Comparison of ENCODE assay signal across 20 mouse cellular contexts in the genomic region with DNA sequence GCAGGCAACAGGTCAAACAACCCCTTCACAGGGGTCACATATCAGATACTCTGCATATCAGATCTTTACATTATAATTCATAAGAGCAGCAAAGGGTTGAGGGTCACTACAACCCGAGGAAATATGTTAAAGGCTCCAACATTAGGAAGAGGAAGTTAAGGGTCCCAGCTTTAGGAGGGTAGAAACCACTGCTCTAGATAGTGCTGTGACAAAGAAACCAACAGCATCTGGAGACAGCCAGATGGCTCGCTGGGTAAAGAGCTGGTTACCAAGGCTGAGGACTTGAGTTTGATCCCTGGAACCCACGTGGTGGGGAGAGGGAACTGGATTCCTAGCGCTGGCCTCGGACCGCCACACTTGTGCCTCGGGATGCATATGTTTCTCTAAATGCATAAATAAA. TPM values are rescaled to one million over a fixed set of nuclear protein-coding genes. Genes with fewer than 3 reads are reported as not detected.
DNase-seq lines count a peak whose midpoint lies in the region; ATAC-seq lines count a peak whose summit lies in the region.
"Had no signal": no experiment of that assay in that cellular context is flagged by ENCODE, and none has a peak within 500 bp of the region (broad histone marks: within the 10 kb centered on the region; RNA-seq: fewer than 3 reads in every experiment).

No protein-coding gene starts in this region.

- peak; percentile 76 for DNase-seq in MEL-GATA-1-ER (ENCODE audit: extremely low read depth, low read depth)
- DNase-seq in midbrain, embryonic 11.5 days (ENCODE audit: low spot score, missing footprints): no peak
- no peak for DNase-seq in forebrain, embryonic 10.5 days (ENCODE audit: extremely low spot score, low spot score)
- no peak for DNase-seq in cerebellum, adult 9-10 months
- DNase-seq: adrenal gland, adult 2 months; adrenal gland, postnatal 10 days; adrenal gland, postnatal 25 days; cerebellum, adult 11 months; cerebellum, adult 18-20 months; cerebellum, adult 8-10 months; cerebellum, postnatal 10 days; cerebellum, postnatal 25 days; embryo, embryonic 11 days; forebrain, postnatal 0 days had no signal

- H3K36me3 ChIP-seq in midbrain, embryonic 11.5 days (ENCODE audit: control insufficient read depth, insufficient read depth, low read length): 0 out of 2 replicates have a peak, but pooled peaks cover 3% of the 10 kb centered on the region
- peaks cover 29% of the 10 kb centered on the region for H3K36me3 ChIP-seq in forebrain, embryonic 10.5 days (replicated peaks)

- no peak overlapping the region for H3K27ac ChIP-seq in midbrain, embryonic 11.5 days (ENCODE audit: low read depth, low read length)
- H3K27ac ChIP-seq in forebrain, embryonic 10.5 days: no peak overlapping the region
- H3K27ac ChIP-seq: embryonic facial prominence, embryonic 13.5 days; embryonic facial prominence, embryonic 15.5 days; forebrain, embryonic 13.5 days; forebrain, embryonic 15.5 days had no signal

- 73% methylated on average over 7 of the region's 7 CpGs for WGBS in midbrain, embryonic 11.5 days
- 84% methylated on average over 7 of the region's 7 CpGs for WGBS in forebrain, embryonic 10.5 days

- peak; percentile 55 for ATAC-seq in granulocyte monocyte progenitor cell, adult 5-6 weeks (replicated peaks; ENCODE audit: poor library complexity, severe bottlenecking)
- ATAC-seq in midbrain, embryonic 11.5 days (ENCODE audit: low FRiP score): no peak
- ATAC-seq: forebrain, embryonic 13.5 days; forebrain, embryonic 15.5 days; forebrain, postnatal 0 days had no signal

- H3K9me3 ChIP-seq in midbrain, embryonic 11.5 days (ENCODE audit: control insufficient read depth, low read length): no peaks in the 10 kb centered on the region
- H3K9me3 ChIP-seq in forebrain, embryonic 10.5 days: no peaks in the 10 kb centered on the region
- H3K9me3 ChIP-seq: embryonic facial prominence, embryonic 13.5 days; embryonic facial prominence, embryonic 15.5 days; forebrain, embryonic 13.5 days; forebrain, embryonic 15.5 days had no signal

- H3K4me1 ChIP-seq in midbrain, embryonic 11.5 days (ENCODE audit: control insufficient read depth, insufficient read depth, low read length): no peaks in the 10 kb centered on the region
- H3K4me1 ChIP-seq in forebrain, embryonic 10.5 days: peaks cover 4% of the 10 kb centered on the region; the same call in 1 of the 2 replicates
- H3K4me1 ChIP-seq: embryonic facial prominence, embryonic 13.5 days; embryonic facial prominence, embryonic 15.5 days; forebrain, embryonic 13.5 days; forebrain, embryonic 15.5 days had no signal

- no peaks in the 10 kb centered on the region for H3K27me3 ChIP-seq in midbrain, embryonic 11.5 days (ENCODE audit: control insufficient read depth, insufficient read depth, low read length)
- no peaks in the 10 kb centered on the region for H3K27me3 ChIP-seq in forebrain, embryonic 10.5 days (ENCODE audit: poor library complexity, severe bottlenecking)
- H3K27me3 ChIP-seq: embryonic facial prominence, embryonic 13.5 days; embryonic facial prominence, embryonic 15.5 days; forebrain, embryonic 13.5 days; forebrain, embryonic 15.5 days had no signal

- H3K4me2 ChIP-seq in midbrain, embryonic 11.5 days: no peak overlapping the region
- H3K4me2 ChIP-seq: embryonic facial prominence, embryonic 13.5 days; embryonic facial prominence, embryonic 15.5 days; forebrain, embryonic 13.5 days; forebrain, embryonic 15.5 days had no signal

- H3K9ac ChIP-seq in midbrain, embryonic 11.5 days (ENCODE audit: low read length): no peak overlapping the region
- H3K9ac ChIP-seq: embryonic facial prominence, embryonic 13.5 days; embryonic facial prominence, embryonic 15.5 days; forebrain, embryonic 13.5 days; forebrain, embryonic 15.5 days; forebrain, postnatal 0 days had no signal

- no peak overlapping the region for H3K4me3 ChIP-seq in midbrain, embryonic 11.5 days (ENCODE audit: low read depth, low read length)
- no peak overlapping the region for H3K4me3 ChIP-seq in forebrain, embryonic 10.5 days
- H3K4me3 ChIP-seq: embryonic facial prominence, embryonic 13.5 days; embryonic facial prominence, embryonic 15.5 days; erythroblast, embryonic 14.5 days; forebrain, embryonic 13.5 days; forebrain, embryonic 15.5 days had no signal

RNA-seq across cellular contexts. Expression of a gene that starts 17.9 kb away (rescaled TPM):
- 13.3 and 20.7 TPM in 2 replicates for total RNA-seq in granulocyte monocyte progenitor cell, adult 5-6 weeks (2014; fragmentation: Nextera tagmentation)
- 9.5 and 22.8 TPM in 2 replicates for total RNA-seq in granulocyte monocyte progenitor cell, adult 5-6 weeks (2017)
- polyA plus RNA-seq in midbrain, embryonic 11.5 days (2014; fragmentation: Nextera tagmentation; extraction: Ambion mirVana): 67.1 and 69.7 TPM in 2 replicates
- 72.0 and 75.3 TPM in 2 replicates for polyA plus RNA-seq in forebrain, embryonic 10.5 days (2016; fragmentation: Nextera tagmentation; extraction: Ambion mirVana)

RNA-seq across cellular contexts. Expression of a gene that starts 35.8 kb away (rescaled TPM):
- total RNA-seq in granulocyte monocyte progenitor cell, adult 5-6 weeks (2014; fragmentation: Nextera tagmentation): 9.7 TPM in 2 replicates
- total RNA-seq in granulocyte monocyte progenitor cell, adult 5-6 weeks (2017): 7.8 and 12.2 TPM in 2 replicates
- polyA plus RNA-seq in midbrain, embryonic 11.5 days (2014; fragmentation: Nextera tagmentation; extraction: Ambion mirVana): 7.5 and 8.3 TPM in 2 replicates
- 16.4 and 16.6 TPM in 2 replicates for polyA plus RNA-seq in forebrain, embryonic 10.5 days (2016; fragmentation: Nextera tagmentation; extraction: Ambion mirVana)

RNA-seq across cellular contexts. Expression of a gene that starts 42.3 kb away (rescaled TPM):
- total RNA-seq in granulocyte monocyte progenitor cell, adult 5-6 weeks (2014; fragmentation: Nextera tagmentation): 18.9 and 35.2 TPM in 2 replicates
- total RNA-seq in granulocyte monocyte progenitor cell, adult 5-6 weeks (2017): 8.8 and 8.9 TPM in 2 replicates
- polyA plus RNA-seq in midbrain, embryonic 11.5 days (2014; fragmentation: Nextera tagmentation; extraction: Ambion mirVana): 47.2 and 52.5 TPM in 2 replicates
- polyA plus RNA-seq in forebrain, embryonic 10.5 days (2016; fragmentation: Nextera tagmentation; extraction: Ambion mirVana): 34.9 and 40.9 TPM in 2 replicates

RNA-seq across cellular contexts. Expression of a gene that starts 47.7 kb away (rescaled TPM):
- not detected in 2 replicates for total RNA-seq in granulocyte monocyte progenitor cell, adult 5-6 weeks (2014; fragmentation: Nextera tagmentation)
- not detected in 2 replicates for total RNA-seq in granulocyte monocyte progenitor cell, adult 5-6 weeks (2017)
- polyA plus RNA-seq in midbrain, embryonic 11.5 days (2014; fragmentation: Nextera tagmentation; extraction: Ambion mirVana): 1.3 and 1.4 TPM in 2 replicates
- 0.81 and 0.92 TPM in 2 replicates for polyA plus RNA-seq in forebrain, embryonic 10.5 days (2016; fragmentation: Nextera tagmentation; extraction: Ambion mirVana)

RNA-seq across cellular contexts. Expression of a gene that starts 54.0 kb away (rescaled TPM):
- 51.2 and 75.8 TPM in 2 replicates for total RNA-seq in granulocyte monocyte progenitor cell, adult 5-6 weeks (2014; fragmentation: Nextera tagmentation)
- 37.7 and 49.1 TPM in 2 replicates for total RNA-seq in granulocyte monocyte progenitor cell, adult 5-6 weeks (2017)
- polyA plus RNA-seq in midbrain, embryonic 11.5 days (2014; fragmentation: Nextera tagmentation; extraction: Ambion mirVana): 23.4 and 26.2 TPM in 2 replicates
- polyA plus RNA-seq in forebrain, embryonic 10.5 days (2016; fragmentation: Nextera tagmentation; extraction: Ambion mirVana): 49.4 and 53.2 TPM in 2 replicates
